Mouse (Mus musculus) midbrain, embryonic 16.5 days (tissue): ENCODE measurements around the gene Grm8. TPM values are rescaled to one million over a fixed set of nuclear protein-coding genes. Genes with fewer than 3 reads are reported as not detected.
A peak's percentile ranks its signal among the peaks of the same experiment; 100 is the strongest.

ENCODE experiments used
- ATAC-seq: fragments of 200-750 bp; cut with Nextera tagmentation; 2 replicates; pipeline ENCODE4 v1.8.0; 2017; ENCODE audit warnings: moderate TSS enrichment
- H3K27ac ChIP-seq: fragments of 300-500 bp; sonication (generic); 2 replicates; pipeline ENCODE4 v1.5.1; 2014; ENCODE audit warnings: mild to moderate bottlenecking, low read length, mixed read lengths
- H3K27me3 ChIP-seq: fragments of 300-500 bp; sonication (generic); 2 replicates; pipeline ENCODE4 v1.6.1; 2014; ENCODE audit warnings: low read depth, low read length, mixed read lengths; ENCODE audit not compliant: control insufficient read depth, insufficient read depth
- H3K36me3 ChIP-seq: fragments of 300-500 bp; sonication (generic); 2 replicates; pipeline ENCODE4 v1.6.1; 2014; ENCODE audit warnings: mild to moderate bottlenecking, low read length, moderate library complexity, mixed read lengths; ENCODE audit not compliant: control insufficient read depth, insufficient read depth
- H3K4me1 ChIP-seq: fragments of 300-500 bp; sonication (generic); 2 replicates; pipeline ENCODE4 v1.6.1; 2014; ENCODE audit warnings: mild to moderate bottlenecking, low read length, mixed read lengths; ENCODE audit not compliant: control insufficient read depth, insufficient read depth
- H3K4me2 ChIP-seq: fragments of 300-500 bp; sonication (generic); 2 replicates; pipeline ENCODE4 v1.6.1; 2014; ENCODE audit warnings: mild to moderate bottlenecking, low read length, mixed read lengths
- H3K4me3 ChIP-seq: fragments of 300-500 bp; sonication (generic); 2 replicates; pipeline ENCODE4 v1.5.1; 2014; ENCODE audit warnings: low read depth, mild to moderate bottlenecking, low read length, moderate library complexity, mixed read lengths
- H3K9ac ChIP-seq: fragments of 300-500 bp; sonication (generic); 2 replicates; pipeline ENCODE4 v1.6.1; 2014; ENCODE audit warnings: low read depth, low read length, mixed read lengths
- H3K9me3 ChIP-seq: fragments of 300-500 bp; sonication (generic); replicated peaks from 2 replicates; pipeline ENCODE4 v1.6.1; 2014; ENCODE audit warnings: mild to moderate bottlenecking, low read length, mixed read lengths; ENCODE audit not compliant: control insufficient read depth, poor library complexity, severe bottlenecking
- WGBS: fragments of 180-500 bp; shearing (Covaris S2); extraction: QIAGEN DNeasy Blood & Tissue Kit; methylation state at CpG from one replicate; pipeline ENCODE4 v1.1.7; 2014; 5-methylcytosine and 5-hydroxymethylcytosine counted together
- polyA plus RNA-seq: library from polyadenylated mRNA; unstranded; fragments of >200 nt; fragmentation: Nextera tagmentation; extraction: Ambion mirVana; gene quantifications from 2 replicates; pipeline ENCODE4 v1.2.1, GENCODE M21; 2015

Gene Grm8
- polyA plus RNA-seq, 1 experiment from 2014 or later: 19.2 TPM

DNA sequence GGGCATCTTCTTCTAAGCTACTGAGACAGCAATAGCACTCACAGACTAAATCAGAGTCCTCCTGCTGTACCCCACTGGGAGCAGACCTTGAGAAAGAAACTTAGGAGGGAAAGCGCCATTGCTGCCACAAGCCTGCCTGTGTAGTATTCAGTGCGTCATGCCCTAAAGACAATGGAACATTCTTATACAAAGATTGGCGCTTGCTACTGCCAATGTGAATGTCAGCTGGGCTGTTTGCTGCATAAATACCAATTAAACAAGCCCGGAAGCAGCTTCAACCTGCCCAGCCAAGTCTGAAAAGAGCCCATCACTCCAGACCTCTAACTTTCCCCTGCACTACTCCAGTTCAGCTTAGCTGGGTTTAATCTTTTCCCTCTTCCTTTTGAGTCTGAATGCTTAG, 2.9 kb downstream of the Grm8 start:
- Histone ChIP-seq H3K27me3 (no peaks in the 10 kb centered on the region; the same call in none of the 2 replicates), H3K27ac (peak overlapping the region; percentile 61; the same call in 1 of the 2 replicates), H3K4me2 (peak overlapping the region; percentile 97), H3K9ac (peak overlapping the region; percentile 78), H3K4me3 (peak overlapping the region; percentile 62), H3K36me3 (no peaks in the 10 kb centered on the region), H3K4me1 (peaks cover 7% of the 10 kb centered on the region), H3K9me3 (no peaks in the 10 kb centered on the region)
- ATAC-seq: no peak
- 5% methylated on average over 4 of the region's 4 CpGs for WGBS

DNA sequence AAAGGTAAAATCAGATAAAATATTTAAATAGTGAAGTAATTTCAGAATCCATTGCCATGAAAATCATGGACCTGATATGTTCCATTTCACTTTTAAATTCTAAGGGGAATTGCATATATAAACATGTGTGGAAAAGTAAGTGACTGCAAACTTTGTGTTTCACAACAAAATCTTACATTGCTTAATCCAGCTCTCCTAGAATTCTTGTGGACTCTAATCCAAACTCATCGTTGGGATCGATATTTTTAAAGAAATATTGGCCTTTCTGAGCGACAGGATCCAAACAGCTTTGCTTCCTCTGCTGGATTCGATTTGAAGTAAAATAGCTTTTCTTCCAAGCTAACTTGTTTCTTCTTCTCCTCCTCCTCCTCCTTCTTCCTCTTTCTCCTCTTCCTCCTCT, 6.1 kb downstream of the Grm8 start:
- Histone ChIP-seq H3K4me2 (no peak overlapping the region), H3K27ac (no peak overlapping the region), H3K27me3 (no peaks in the 10 kb centered on the region; the same call in none of the 2 replicates), H3K4me3 (no peak overlapping the region), H3K9ac (no peak overlapping the region), H3K36me3 (no peaks in the 10 kb centered on the region), H3K9me3 (no peaks in the 10 kb centered on the region), H3K4me1 (peaks cover 6% of the 10 kb centered on the region)
- no peak for ATAC-seq
- WGBS: 98% methylated on average over 4 of the region's 4 CpGs

DNA sequence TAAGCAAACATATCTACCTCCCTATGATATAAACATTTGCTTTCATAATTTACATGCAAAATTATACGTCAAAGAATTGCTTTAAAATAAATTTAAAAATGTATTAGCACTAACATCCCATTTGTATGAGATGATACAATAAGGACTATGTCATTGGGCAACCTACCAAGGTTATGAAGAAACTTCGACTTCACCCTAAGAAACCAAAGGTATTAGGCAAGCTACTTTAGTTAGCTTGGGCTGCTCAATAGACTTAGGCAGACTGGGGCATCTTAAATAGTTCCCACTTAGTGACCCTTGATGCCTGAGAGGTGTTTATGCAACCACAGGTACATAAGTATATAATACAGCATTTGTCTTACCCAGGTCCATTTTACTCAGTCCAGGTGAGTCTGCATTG, 19.5 kb downstream of the Grm8 start:
- no peak overlapping the region for H3K4me2 ChIP-seq
- H3K9ac ChIP-seq: no peak overlapping the region
- H3K4me1 ChIP-seq: no peaks in the 10 kb centered on the region
- H3K27me3 ChIP-seq: no peaks in the 10 kb centered on the region
- H3K36me3 ChIP-seq: no peaks in the 10 kb centered on the region
- no peak overlapping the region for H3K27ac ChIP-seq
- no peaks in the 10 kb centered on the region for H3K9me3 ChIP-seq
- WGBS: 91% methylated on average over 2 of the region's 2 CpGs
- ATAC-seq: no peak
- no peak overlapping the region for H3K4me3 ChIP-seq

DNA sequence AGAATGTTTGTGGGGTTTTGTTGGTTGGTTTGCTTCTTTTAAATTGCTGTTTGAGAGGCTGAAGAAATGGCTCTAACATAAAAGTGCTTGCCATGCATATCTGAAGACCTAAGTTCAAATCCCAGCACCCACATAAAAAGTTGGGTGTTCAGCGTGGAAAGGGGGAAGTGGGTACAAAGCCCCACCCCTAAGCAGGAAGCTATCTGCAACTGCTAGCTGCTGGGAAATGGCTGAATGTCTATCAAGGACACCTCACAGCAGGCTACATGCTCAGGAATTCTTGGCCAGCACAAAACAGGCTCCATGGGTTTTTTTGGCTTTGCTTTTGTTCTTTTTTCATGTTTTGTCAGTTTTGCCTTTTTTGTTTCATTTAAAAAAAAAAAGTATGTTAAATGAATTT, 20.1 kb downstream of the Grm8 start:
- Histone ChIP-seq H3K9ac (no peak overlapping the region), H3K27me3 (no peaks in the 10 kb centered on the region), H3K4me1 (no peaks in the 10 kb centered on the region), H3K36me3 (no peaks in the 10 kb centered on the region), H3K4me2 (no peak overlapping the region), H3K4me3 (no peak overlapping the region), H3K9me3 (no peaks in the 10 kb centered on the region), H3K27ac (no peak overlapping the region)
- no peak for ATAC-seq
- WGBS: 91% methylated on average over 1 of the region's 1 CpGs

DNA sequence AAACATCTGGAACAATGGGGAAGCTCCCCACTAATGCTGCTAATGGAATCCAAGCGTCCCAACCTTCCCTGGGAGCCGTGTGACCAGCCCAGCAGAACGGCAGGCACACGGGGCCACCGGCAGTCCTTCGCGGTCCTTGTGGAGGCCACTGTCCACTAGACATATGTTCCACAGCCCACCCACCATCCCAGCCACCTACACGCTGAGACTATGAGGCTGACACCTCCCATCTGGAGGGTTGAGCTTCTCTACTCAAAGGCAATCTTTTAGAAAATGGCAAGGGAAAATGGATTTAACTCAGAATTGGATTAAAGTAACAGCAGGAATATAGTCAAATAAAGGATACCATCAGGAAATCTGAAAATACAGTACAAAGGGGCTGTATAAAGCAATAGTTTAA, 23.4 kb downstream of the Grm8 start:
- 89% methylated on average over 8 of the region's 8 CpGs for WGBS
- ATAC-seq: no peak
- Histone ChIP-seq H3K27me3 (no peaks in the 10 kb centered on the region), H3K4me3 (no peak overlapping the region), H3K9me3 (no peaks in the 10 kb centered on the region), H3K4me2 (no peak overlapping the region), H3K4me1 (no peaks in the 10 kb centered on the region), H3K9ac (no peak overlapping the region), H3K36me3 (no peaks in the 10 kb centered on the region), H3K27ac (no peak overlapping the region)

DNA sequence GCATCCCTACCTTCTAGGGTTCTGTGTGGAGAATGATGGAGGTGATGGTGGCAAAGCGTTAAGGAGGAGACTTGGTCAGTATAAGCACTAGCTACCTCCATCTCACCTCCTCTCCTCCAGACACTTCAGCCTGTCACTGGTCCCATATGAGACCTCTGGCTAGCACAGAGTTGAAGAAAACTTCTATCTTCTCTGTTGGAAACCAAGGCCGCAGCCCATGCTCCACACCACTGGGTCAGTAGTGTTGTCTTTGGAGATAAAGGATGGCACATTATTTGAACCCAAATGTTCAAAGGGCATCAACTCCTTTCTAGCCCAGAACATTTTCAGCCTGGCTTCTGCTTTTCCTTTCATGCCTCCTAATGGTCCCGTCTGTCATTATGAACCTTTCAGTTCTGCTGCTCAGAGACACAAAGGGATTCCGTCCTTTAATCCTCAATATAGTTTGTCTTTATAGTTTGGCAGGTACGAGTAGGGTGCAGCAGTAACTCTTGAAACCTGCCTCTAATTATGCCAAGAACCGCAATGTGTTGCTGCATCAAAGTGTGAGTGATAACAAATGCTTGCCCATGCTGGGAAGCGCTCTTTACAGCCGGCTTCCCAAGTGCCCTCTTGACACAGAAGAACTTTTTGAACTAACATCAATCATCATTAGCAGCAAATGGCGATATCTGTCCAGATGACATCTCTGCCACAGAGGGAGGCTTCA, 32.2 kb downstream of the Grm8 start:
- Histone ChIP-seq H3K36me3 (no peaks in the 10 kb centered on the region), H3K4me2 (no peak overlapping the region), H3K9me3 (no peaks in the 10 kb centered on the region), H3K27me3 (no peaks in the 10 kb centered on the region), H3K9ac (no peak overlapping the region), H3K27ac (no peak overlapping the region), H3K4me3 (no peak overlapping the region), H3K4me1 (no peaks in the 10 kb centered on the region)
- WGBS: 53% methylated on average over 9 of the region's 9 CpGs
- peak; percentile 75 for ATAC-seq

DNA sequence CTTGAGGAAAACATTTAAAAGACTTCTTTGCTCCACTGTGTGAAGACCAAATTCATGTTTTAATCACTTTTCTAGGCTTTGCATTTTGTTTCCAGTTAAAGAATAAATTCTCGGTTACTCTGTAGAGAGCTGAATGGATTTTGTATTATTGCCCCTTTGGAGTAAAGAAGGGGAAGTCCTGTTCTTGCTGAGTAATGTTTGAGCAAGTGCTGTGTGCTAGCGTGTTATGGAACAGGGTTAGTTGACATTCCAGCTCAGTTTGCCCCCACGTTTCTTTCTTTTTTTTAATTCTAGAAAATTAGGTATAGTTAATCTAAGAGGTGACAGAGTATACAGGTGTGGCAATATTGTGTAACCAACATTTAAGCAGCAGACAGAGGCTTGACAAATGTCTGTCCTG, 35.0 kb downstream of the Grm8 start:
- Histone ChIP-seq H3K36me3 (no peaks in the 10 kb centered on the region), H3K4me2 (no peak overlapping the region), H3K27ac (no peak overlapping the region), H3K9ac (no peak overlapping the region), H3K9me3 (no peaks in the 10 kb centered on the region), H3K4me1 (no peaks in the 10 kb centered on the region), H3K4me3 (no peak overlapping the region), H3K27me3 (no peaks in the 10 kb centered on the region)
- no peak for ATAC-seq
- 92% methylated on average over 3 of the region's 3 CpGs for WGBS

DNA sequence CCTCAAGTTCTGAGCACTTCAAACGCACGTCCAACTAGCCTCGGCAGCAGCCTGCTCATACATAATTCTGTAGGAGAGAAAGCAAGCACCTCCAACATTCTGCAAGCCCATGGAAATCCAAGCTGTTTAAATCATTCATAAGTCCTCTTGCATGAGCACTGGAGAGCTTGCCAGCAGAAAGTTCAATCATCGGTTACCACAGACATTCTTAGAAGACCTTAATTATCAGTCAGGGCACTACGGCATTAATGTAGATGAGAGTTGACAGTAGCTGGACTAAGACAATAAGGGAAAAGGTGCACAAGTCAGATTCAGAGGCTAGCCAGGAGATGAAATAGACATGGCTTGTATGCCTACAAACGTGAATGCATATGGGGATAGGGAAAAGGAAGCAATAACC, 42.5 kb downstream of the Grm8 start:
- Histone ChIP-seq H3K4me3 (no peak overlapping the region), H3K9ac (no peak overlapping the region), H3K27ac (no peak overlapping the region), H3K27me3 (no peaks in the 10 kb centered on the region), H3K36me3 (no peaks in the 10 kb centered on the region), H3K4me2 (no peak overlapping the region), H3K9me3 (no peaks in the 10 kb centered on the region), H3K4me1 (no peaks in the 10 kb centered on the region)
- WGBS: 82% methylated on average over 6 of the region's 6 CpGs
- no peak for ATAC-seq

DNA sequence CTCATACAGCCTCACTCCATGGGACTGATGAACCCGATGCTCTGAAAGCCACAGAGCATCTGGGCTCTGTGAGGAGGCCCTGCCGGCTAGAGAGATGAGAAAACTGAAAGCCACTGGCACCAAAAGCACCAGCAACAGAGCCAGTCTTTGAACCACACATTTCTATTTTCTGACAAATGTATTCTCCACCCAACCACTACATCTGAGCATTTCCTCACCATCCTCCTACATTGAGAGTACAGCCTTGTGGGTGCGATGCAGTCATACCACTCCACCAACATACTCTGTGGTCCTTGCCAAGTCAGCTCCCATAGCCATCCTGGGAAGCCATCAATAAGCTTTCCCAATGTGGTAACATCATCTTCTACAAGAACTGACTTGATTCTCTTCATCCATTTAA, 43.1 kb downstream of the Grm8 start:
- no peaks in the 10 kb centered on the region for H3K4me1 ChIP-seq
- no peaks in the 10 kb centered on the region for H3K27me3 ChIP-seq
- H3K9me3 ChIP-seq: no peaks in the 10 kb centered on the region
- no peaks in the 10 kb centered on the region for H3K36me3 ChIP-seq
- no peak for ATAC-seq
- H3K4me3 ChIP-seq: no peak overlapping the region
- no peak overlapping the region for H3K9ac ChIP-seq
- no peak overlapping the region for H3K4me2 ChIP-seq
- 81% methylated on average over 3 of the region's 3 CpGs for WGBS
- no peak overlapping the region for H3K27ac ChIP-seq
